Mouse (Mus musculus) intestine, embryonic 14.5 days (tissue): ENCODE results near the gene Dnaic1. TPM values are rescaled to one million over a fixed set of nuclear protein-coding genes. Genes with fewer than 3 reads are reported as not detected.

Experiments
- ATAC-seq: fragments of 200-750 bp; cut with Nextera tagmentation; replicated peaks from 2 replicates; pipeline ENCODE4 v1.8.0; 2017; ENCODE audit warnings: low read depth, moderate number of reproducible peaks, moderate TSS enrichment, moderate library complexity; ENCODE audit not compliant: low FRiP score, low TSS enrichment
- DNase-seq: peaks from one replicate; pipeline ENCODE4 v3.0.0-alpha.2; 2018; ENCODE audit warnings: low spot score
- H3K27ac ChIP-seq: fragments of 300-500 bp; sonication (generic); 2 replicates; pipeline ENCODE4 v1.5.1; 2014; ENCODE audit warnings: low read depth, mild to moderate bottlenecking, control low read depth
- H3K27me3 ChIP-seq: fragments of 300-500 bp; sonication (generic); replicated peaks from 2 replicates; pipeline ENCODE4 v1.6.1; 2014; ENCODE audit warnings: low read length, control low read depth; ENCODE audit not compliant: control insufficient read depth, insufficient read depth
- H3K36me3 ChIP-seq: fragments of 300-500 bp; sonication (generic); 2 replicates; pipeline ENCODE4 v1.6.1; 2014; ENCODE audit warnings: low read length, control low read depth; ENCODE audit not compliant: control insufficient read depth, insufficient read depth
- H3K4me1 ChIP-seq: fragments of 300-500 bp; sonication (generic); replicated peaks from 2 replicates; pipeline ENCODE4 v1.6.1; 2014; ENCODE audit warnings: low read length, control low read depth, mixed read lengths; ENCODE audit not compliant: control insufficient read depth, insufficient read depth
- H3K4me2 ChIP-seq: fragments of 300-500 bp; sonication (generic); 2 replicates; pipeline ENCODE4 v1.6.1; 2014; ENCODE audit warnings: low read length
- H3K4me3 ChIP-seq: fragments of 300-500 bp; sonication (generic); 2 replicates; pipeline ENCODE4 v1.5.1; 2014; ENCODE audit warnings: low read depth, low read length, control low read depth, mixed read lengths
- H3K9ac ChIP-seq: fragments of 300-500 bp; sonication (generic); 2 replicates; pipeline ENCODE4 v1.6.1; 2014; ENCODE audit warnings: mild to moderate bottlenecking, low read length
- H3K9me3 ChIP-seq: fragments of 300-500 bp; sonication (generic); 2 replicates; pipeline ENCODE4 v1.6.1; 2016; ENCODE audit warnings: low read length, control low read depth; ENCODE audit not compliant: control insufficient read depth
- WGBS: fragments of 180-500 bp; shearing (Covaris S2); extraction: QIAGEN DNeasy Blood & Tissue Kit; methylation state at CpG from one replicate; pipeline ENCODE4 v1.1.7; 2014; 5-methylcytosine and 5-hydroxymethylcytosine counted together
- polyA plus RNA-seq: library from polyadenylated mRNA; unstranded; fragments of >200 nt; fragmentation: Nextera tagmentation; extraction: Ambion mirVana; gene quantifications from 2 replicates; pipeline ENCODE4 v1.2.1, GENCODE M21; 2014

Dnaic1 gene
- 3.4 and 4.9 TPM in 2 replicates for polyA plus RNA-seq

DNA sequence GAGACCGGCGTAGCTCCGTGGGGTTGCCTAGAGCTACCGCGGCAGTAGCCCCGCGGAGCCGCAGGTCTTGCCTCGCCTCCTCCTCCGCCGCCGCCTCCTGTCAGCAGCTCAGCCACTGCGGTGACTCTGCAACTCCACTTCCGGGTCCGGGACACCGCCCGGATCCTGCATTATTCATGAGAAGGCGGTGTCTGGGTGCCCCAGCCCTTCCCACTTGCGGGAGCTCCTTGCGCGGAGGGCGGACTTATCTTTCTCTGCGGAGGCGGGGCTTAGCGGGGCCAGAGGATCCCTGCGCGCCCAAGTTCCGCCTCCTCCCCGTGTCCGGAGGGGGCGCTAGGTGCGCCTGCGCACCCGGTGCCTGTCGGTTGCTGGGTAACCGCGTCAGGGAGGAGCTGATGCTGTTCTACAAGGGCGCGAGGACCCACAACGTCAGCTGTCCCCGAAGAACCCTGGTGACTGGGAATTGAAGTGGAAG lies at the start of gene Dnaic1, which contains the start of gene Fam219a:
Dnaic1 (plus strand) TSS at position 365 of the 475 bp plus-strand sequence.
Fam219a (minus strand) TSS at position 128 of the 475 bp plus-strand sequence.
- Histone ChIP-seq H3K9ac (peak within 1 kb of the TSS; percentile 58), H3K27ac (peak within 1 kb of the TSS; percentile 45; the same call in 1 of the 2 replicates), H3K4me1 (peaks cover 11% of the 10 kb centered on the region; the same call in 1 of the 2 replicates), H3K4me2 (peak within 1 kb of the TSS; percentile 96), H3K27me3 (peaks cover 19% of the 10 kb centered on the region), H3K4me3 (peak within 1 kb of the TSS; percentile 71), H3K36me3 (no peaks in the 10 kb centered on the region), H3K9me3 (no peaks in the 10 kb centered on the region)
- WGBS: under 1% methylated on average over 41 of the region's 41 CpGs
- ATAC-seq: peak; percentile 98
- DNase-seq: peak; percentile 94

DNA sequence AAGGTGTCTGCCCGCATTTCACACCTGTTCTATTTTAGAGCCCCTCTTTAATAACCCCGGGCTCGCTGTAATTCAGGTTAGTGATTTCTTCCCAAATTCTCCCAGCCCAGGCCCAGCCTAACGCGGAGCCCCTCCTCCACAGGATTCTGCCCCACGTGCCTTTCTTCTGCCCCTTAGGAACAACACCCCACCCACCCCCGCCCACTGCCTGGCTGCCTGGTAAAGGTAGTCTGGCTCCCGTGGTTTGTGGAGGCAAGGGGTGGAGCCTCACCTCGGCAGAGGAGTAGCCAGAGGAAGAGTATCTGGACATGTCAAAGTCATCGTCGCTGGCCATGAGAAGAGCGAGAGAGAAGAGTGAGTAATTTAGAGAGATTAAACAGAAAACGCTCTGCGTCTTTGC lies 48.9 kb upstream of the Dnaic1 start:
- DNase-seq (no peak), ATAC-seq (no peak)
- H3K36me3 ChIP-seq: no peaks in the 10 kb centered on the region
- no peak overlapping the region for H3K4me2 ChIP-seq
- no peak overlapping the region for H3K4me3 ChIP-seq
- H3K9ac ChIP-seq: no peak overlapping the region
- 33% methylated on average over 14 of the region's 14 CpGs for WGBS
- 0 out of 2 replicates have a peak, but pooled peaks cover 4% of the 10 kb centered on the region for H3K27me3 ChIP-seq
- H3K9me3 ChIP-seq: no peaks in the 10 kb centered on the region
- no peak overlapping the region for H3K27ac ChIP-seq
- H3K4me1 ChIP-seq: no peaks in the 10 kb centered on the region

DNA sequence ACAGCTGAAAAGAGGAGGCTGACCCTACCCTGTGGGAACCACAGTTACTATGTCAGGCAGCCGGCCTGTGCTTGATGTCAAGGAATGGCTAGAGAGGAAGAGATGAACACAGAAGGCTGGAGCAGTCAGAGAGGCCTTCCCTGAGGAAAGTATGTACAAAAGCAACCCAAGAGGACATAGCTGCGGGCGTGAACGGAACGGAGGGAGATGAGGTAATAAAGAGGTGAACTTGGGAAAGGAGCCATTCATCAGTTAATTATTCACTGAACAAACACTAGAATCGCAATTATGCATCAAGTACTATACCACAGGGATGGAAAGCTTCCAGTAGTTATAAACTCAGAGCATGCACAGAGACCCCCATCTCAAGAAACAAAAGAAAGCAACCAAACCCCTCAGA lies 47.4 kb upstream of the Dnaic1 start:
- no peaks in the 10 kb centered on the region for H3K36me3 ChIP-seq
- WGBS: 72% methylated on average over 6 of the region's 6 CpGs
- H3K9ac ChIP-seq: no peak overlapping the region
- H3K27me3 ChIP-seq: 0 out of 2 replicates have a peak, but pooled peaks cover 4% of the 10 kb centered on the region
- H3K4me1 ChIP-seq: no peaks in the 10 kb centered on the region
- H3K27ac ChIP-seq: no peak overlapping the region
- no peak for ATAC-seq
- H3K4me3 ChIP-seq: no peak overlapping the region
- no peak overlapping the region for H3K4me2 ChIP-seq
- no peaks in the 10 kb centered on the region for H3K9me3 ChIP-seq
- no peak for DNase-seq

DNA sequence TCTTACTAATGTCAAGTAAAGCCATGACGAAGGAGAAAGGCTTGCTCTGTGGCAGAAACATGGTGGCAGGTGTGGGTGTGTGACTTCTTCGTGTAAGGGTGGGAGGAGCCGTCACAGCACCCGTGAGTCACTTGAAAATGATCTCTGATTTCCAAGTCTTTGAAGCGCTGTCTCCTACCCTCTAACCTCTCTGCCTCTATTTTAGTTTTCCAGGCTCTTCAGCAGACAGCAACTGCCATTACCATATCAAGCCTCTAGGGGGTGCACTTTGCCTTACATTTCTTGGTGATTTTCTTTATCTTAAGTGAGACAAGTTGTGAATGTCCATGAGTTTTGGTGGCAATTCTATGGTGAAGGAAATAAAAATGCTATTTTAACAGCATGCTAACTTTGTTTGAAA lies 46.8 kb upstream of the Dnaic1 start:
- H3K4me1 ChIP-seq: no peaks in the 10 kb centered on the region
- H3K9me3 ChIP-seq: no peaks in the 10 kb centered on the region
- no peak overlapping the region for H3K9ac ChIP-seq
- DNase-seq (no peak), ATAC-seq (no peak)
- H3K27me3 ChIP-seq: peaks cover 4% of the 10 kb centered on the region; the same call in 1 of the 2 replicates
- no peaks in the 10 kb centered on the region for H3K36me3 ChIP-seq
- no peak overlapping the region for H3K27ac ChIP-seq
- no peak overlapping the region for H3K4me3 ChIP-seq
- WGBS: 46% methylated on average over 5 of the region's 5 CpGs
- no peak overlapping the region for H3K4me2 ChIP-seq

DNA sequence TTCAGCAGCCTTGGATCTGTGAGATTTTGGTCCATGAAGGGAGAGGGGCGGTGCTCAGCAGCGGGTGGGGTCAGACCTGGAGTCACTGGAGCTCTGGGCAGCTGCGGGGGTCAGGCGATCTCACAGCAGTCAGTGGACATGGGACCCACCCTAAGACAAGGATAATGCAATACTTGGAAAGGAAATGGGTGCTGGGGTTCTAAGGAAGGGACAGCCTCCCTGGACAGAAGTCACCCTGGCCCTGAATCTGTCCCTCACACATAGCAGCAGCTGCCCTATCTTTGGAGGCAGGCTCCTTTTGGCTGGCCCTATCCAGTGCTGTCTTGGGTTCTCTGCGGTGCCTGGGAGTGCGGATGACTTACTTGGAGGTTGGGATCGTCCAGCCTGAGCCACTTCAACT lies 45.7 kb upstream of the Dnaic1 start:
- H3K27me3 ChIP-seq: peaks cover 4% of the 10 kb centered on the region; the same call in 1 of the 2 replicates
- no peaks in the 10 kb centered on the region for H3K9me3 ChIP-seq
- H3K4me3 ChIP-seq: no peak overlapping the region
- H3K27ac ChIP-seq: no peak overlapping the region
- H3K4me2 ChIP-seq: no peak overlapping the region
- no peaks in the 10 kb centered on the region for H3K4me1 ChIP-seq
- ATAC-seq (no peak), DNase-seq (no peak)
- 79% methylated on average over 7 of the region's 7 CpGs for WGBS
- no peaks in the 10 kb centered on the region for H3K36me3 ChIP-seq
- no peak overlapping the region for H3K9ac ChIP-seq

DNA sequence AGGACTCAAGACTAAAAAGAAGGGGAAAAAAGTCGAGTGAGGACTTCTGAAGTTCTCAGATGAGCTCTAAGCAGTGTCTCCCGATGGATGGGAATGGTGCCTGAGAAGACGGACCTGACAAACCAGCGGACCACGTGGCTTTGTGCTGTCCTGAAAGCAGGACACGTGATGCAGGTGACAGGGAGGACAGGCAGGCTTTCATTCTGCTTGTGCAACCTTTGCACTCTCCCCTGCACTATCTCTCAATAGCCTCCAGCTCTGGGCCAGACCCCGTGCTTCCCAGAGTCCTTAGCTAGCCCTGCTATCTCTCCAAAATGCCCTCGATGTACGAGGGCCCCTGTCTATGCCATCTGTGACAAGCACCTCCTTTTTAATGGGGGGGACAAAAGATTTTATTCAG lies 44.7 kb upstream of the Dnaic1 start:
- Histone ChIP-seq H3K4me1 (no peaks in the 10 kb centered on the region), H3K36me3 (no peaks in the 10 kb centered on the region), H3K4me2 (no peak overlapping the region), H3K27me3 (peaks cover 4% of the 10 kb centered on the region; the same call in 1 of the 2 replicates), H3K27ac (no peak overlapping the region), H3K4me3 (no peak overlapping the region), H3K9ac (no peak overlapping the region), H3K9me3 (no peaks in the 10 kb centered on the region)
- ATAC-seq (no peak), DNase-seq (no peak)
- 69% methylated on average over 9 of the region's 9 CpGs for WGBS

DNA sequence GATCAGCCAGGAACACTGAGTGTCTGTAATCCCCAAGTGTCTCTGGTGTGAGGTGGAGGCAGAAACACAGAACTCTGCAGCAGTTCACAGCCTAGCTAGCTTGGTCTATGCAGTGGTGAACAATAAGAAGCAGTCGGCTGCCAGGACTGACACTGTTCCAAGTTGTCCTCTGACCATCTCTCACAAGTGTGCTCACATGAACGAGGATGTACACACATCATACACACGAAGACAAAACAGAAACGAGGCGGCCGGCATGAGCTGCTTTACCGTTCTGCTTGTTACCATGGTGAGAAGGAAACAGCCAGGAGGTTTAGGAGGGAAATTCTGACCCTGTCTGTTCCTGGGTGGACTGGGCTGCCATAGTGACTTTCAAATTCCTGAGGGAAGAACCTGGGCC lies 43.0 kb upstream of the Dnaic1 start:
- ATAC-seq (no peak), DNase-seq (no peak)
- no peak overlapping the region for H3K27ac ChIP-seq
- H3K4me3 ChIP-seq: no peak overlapping the region
- 68% methylated on average over 7 of the region's 7 CpGs for WGBS
- H3K9me3 ChIP-seq: no peaks in the 10 kb centered on the region
- H3K4me2 ChIP-seq: no peak overlapping the region
- H3K4me1 ChIP-seq: no peaks in the 10 kb centered on the region
- H3K27me3 ChIP-seq: no peaks in the 10 kb centered on the region; the same call in 1 of the 2 replicates
- no peaks in the 10 kb centered on the region for H3K36me3 ChIP-seq
- no peak overlapping the region for H3K9ac ChIP-seq

DNA sequence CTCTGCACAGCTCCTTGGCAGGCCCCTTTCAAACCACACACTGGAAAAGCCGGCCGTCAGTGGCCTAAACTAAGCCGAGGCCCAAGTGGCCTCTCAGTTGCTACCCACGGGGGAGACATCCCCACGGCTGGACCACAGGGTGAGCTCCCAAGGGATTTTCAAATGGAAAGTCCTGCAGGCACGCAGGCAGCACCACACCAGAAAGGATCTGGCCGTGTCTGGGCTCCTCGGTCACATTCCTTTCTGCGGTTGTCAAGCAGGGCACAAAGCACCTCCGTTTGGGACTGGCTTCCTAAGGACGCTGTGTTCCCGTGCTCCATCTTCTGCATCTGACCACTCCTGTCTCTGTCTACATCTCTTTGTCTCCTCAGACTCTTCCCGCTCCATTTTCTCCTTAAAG lies 42.5 kb upstream of the Dnaic1 start:
- WGBS: 48% methylated on average over 13 of the region's 13 CpGs
- ATAC-seq: no peak
- Histone ChIP-seq H3K36me3 (no peaks in the 10 kb centered on the region), H3K27ac (no peak overlapping the region), H3K9ac (no peak overlapping the region), H3K4me3 (no peak overlapping the region), H3K4me2 (no peak overlapping the region), H3K4me1 (no peaks in the 10 kb centered on the region), H3K27me3 (no peaks in the 10 kb centered on the region; the same call in 1 of the 2 replicates), H3K9me3 (no peaks in the 10 kb centered on the region)
- DNase-seq: no peak

DNA sequence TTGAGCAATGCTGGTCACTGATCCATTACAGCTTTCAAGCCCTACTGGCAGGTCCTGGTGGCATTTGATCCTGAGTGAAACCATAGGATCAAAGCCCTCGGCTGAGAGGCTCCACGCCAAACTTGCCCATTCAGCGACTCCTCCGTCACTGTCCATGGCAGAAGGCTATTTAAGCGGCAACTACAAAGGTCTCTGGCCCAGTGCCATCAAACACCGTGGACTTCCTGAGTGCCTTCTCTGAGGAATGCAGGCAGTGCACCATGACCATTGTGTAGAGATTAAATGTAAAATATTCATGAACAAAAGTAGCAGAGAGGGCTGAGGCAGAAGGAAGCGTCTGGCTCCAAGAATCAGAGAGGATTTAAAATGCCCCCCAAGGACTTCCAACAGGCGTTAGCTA lies 41.6 kb upstream of the Dnaic1 start:
- no peaks in the 10 kb centered on the region for H3K36me3 ChIP-seq
- no peak for DNase-seq

More for the DNA sequence above, 41.6 kb upstream of the Dnaic1 start:
- WGBS: 29% methylated on average over 8 of the region's 8 CpGs
- no peak overlapping the region for H3K4me2 ChIP-seq
- no peak overlapping the region for H3K9ac ChIP-seq
- no peak for ATAC-seq
- no peak overlapping the region for H3K27ac ChIP-seq
- H3K4me1 ChIP-seq: no peaks in the 10 kb centered on the region
- H3K27me3 ChIP-seq: no peaks in the 10 kb centered on the region; the same call in 1 of the 2 replicates
- H3K9me3 ChIP-seq: no peaks in the 10 kb centered on the region
- no peak overlapping the region for H3K4me3 ChIP-seq
